Mouse (Mus musculus) thymus, adult 2 months (tissue): ENCODE measurements around the gene Gabrb3. TPM values are rescaled to one million over a fixed set of nuclear protein-coding genes. Genes with fewer than 3 reads are reported as not detected.

ENCODE experiments used
- DNase-seq: peaks from one replicate; pipeline ENCODE4 v3.0.0; 2021
- H3K27ac ChIP-seq: fragments of 200-500 bp; 2 replicates; pipeline ENCODE4 v1.5.1; 2012; ENCODE audit warnings: low read length, control low read depth; ENCODE audit not compliant: control insufficient read depth, insufficient read depth
- H3K27me3 ChIP-seq: fragments of 200-500 bp; 2 replicates; pipeline ENCODE4 v1.6.1; 2012; ENCODE audit warnings: mild to moderate bottlenecking, low read length, moderate library complexity, mixed read lengths; ENCODE audit not compliant: control insufficient read depth, insufficient read depth
- H3K36me3 ChIP-seq: fragments of 200-500 bp; 2 replicates; pipeline ENCODE4 v1.6.1; 2012; ENCODE audit warnings: mild to moderate bottlenecking, low read length, moderate library complexity; ENCODE audit not compliant: control insufficient read depth, insufficient read depth
- H3K4me1 ChIP-seq: fragments of 200-500 bp; replicated peaks from 2 replicates; pipeline ENCODE4 v1.6.1; 2012; ENCODE audit warnings: low read length; ENCODE audit not compliant: control insufficient read depth, insufficient read depth
- H3K4me3 ChIP-seq: fragments of 200-500 bp; 2 replicates; pipeline ENCODE4 v1.5.1; 2012; ENCODE audit warnings: mild to moderate bottlenecking, low read length, control low read depth, moderate library complexity; ENCODE audit not compliant: control insufficient read depth, insufficient read depth
- CTCF ChIP-seq: fragments of 200-500 bp; IDR thresholded peaks from 2 replicates; pipeline ENCODE4 v1.5.1; 2012; ENCODE audit warnings: mild to moderate bottlenecking, control low read depth, low read length, moderate library complexity, borderline replicate concordance; ENCODE audit not compliant: control insufficient read depth, poor library complexity, insufficient read depth; ENCODE audit errors: extremely low read depth
- POLR2A ChIP-seq: fragments of 200-500 bp; IDR thresholded peaks from 2 replicates; pipeline ENCODE4 v1.6.1; 2012; ENCODE audit warnings: mild to moderate bottlenecking, low read length, control low read depth, moderate library complexity; ENCODE audit not compliant: control insufficient read depth, poor library complexity, insufficient read depth; ENCODE audit errors: extremely low read depth
- WGBS: fragments of 180-500 bp; shearing (Covaris S2); methylation state at CpG from one replicate; pipeline ENCODE4 v1.1.7; 2018; 5-methylcytosine and 5-hydroxymethylcytosine counted together
- polyA plus RNA-seq: library from polyadenylated mRNA; depleted of rRNA; stranded (reverse); fragments of >200 nt; gene quantifications from 2 replicates; pipeline ENCODE4 v1.2.3, GENCODE M21; 2012; rRNA removed

The Gabrb3 gene
- 0.06 and 0.07 TPM in 2 replicates for polyA plus RNA-seq

GRCm38 (mm10) chr7:57419392-57419791 is at the start of gene Gabrb3:
TSS of gene Gabrb3 (plus strand) at chr7:57419692.
- Histone ChIP-seq H3K4me3 (no peak within 1 kb of the TSS), H3K4me1 (no peaks in the 10 kb centered on the region), H3K27me3 (no peaks in the 10 kb centered on the region), H3K27ac (no peak within 1 kb of the TSS), H3K36me3 (no peaks in the 10 kb centered on the region)
- 91% methylated on average over 2 of the region's 2 CpGs for WGBS
- no peak for DNase-seq
- no peak for TF ChIP-seq CTCF
- no peak for TF ChIP-seq POLR2A

GRCm38 (mm10) chr7:57384112-57384511 is 35.4 kb upstream of the Gabrb3 start:
- Histone ChIP-seq H3K27me3 (no peaks in the 10 kb centered on the region), H3K27ac (no peak overlapping the region), H3K36me3 (no peaks in the 10 kb centered on the region), H3K4me1 (no peaks in the 10 kb centered on the region), H3K4me3 (no peak overlapping the region)
- DNase-seq, result no peak
- TF ChIP-seq CTCF (no peak), POLR2A (no peak)
- 22% methylated on average over 4 of the region's 4 CpGs for WGBS

- 6% methylated on average over 71 of the region's 71 CpGs for WGBS
- H3K27ac ChIP-seq, result no peak within 1 kb of the TSS
Measured at GRCm38 (mm10) chr7:57386517-57387340, 32.8 kb upstream of the Gabrb3 start, which contains the start of gene Gabrg3. TSS of gene Gabrg3 (minus strand) at chr7:57387188.

GRCm38 (mm10) chr7:57387341-57387654 is 32.2 kb upstream of the Gabrb3 start:
- Histone ChIP-seq H3K4me3 (no peak overlapping the region), H3K4me1 (no peaks in the 10 kb centered on the region), H3K27ac (no peak overlapping the region), H3K27me3 (no peaks in the 10 kb centered on the region), H3K36me3 (no peaks in the 10 kb centered on the region)
- no peak for DNase-seq
- WGBS, result 25% methylated on average over 6 of the region's 6 CpGs
- TF ChIP-seq POLR2A (no peak), CTCF (no peak)

More at GRCm38 (mm10) chr7:57386517-57387340, 32.8 kb upstream of the Gabrb3 start, which contains the start of gene Gabrg3:
- H3K27me3 ChIP-seq, result no peaks in the 10 kb centered on the region
- DNase-seq, result no peak
- H3K4me3 ChIP-seq, result no peak within 1 kb of the TSS
- TF ChIP-seq CTCF, result no peak
- TF ChIP-seq POLR2A, result no peak
- no peaks in the 10 kb centered on the region for H3K4me1 ChIP-seq
- H3K36me3 ChIP-seq, result no peaks in the 10 kb centered on the region

GRCm38 (mm10) chr7:57390046-57390445 is 29.4 kb upstream of the Gabrb3 start:
- WGBS, result 42% methylated on average over 4 of the region's 4 CpGs
- H3K36me3 ChIP-seq, result no peaks in the 10 kb centered on the region
- TF ChIP-seq CTCF, result no peak
- no peak for TF ChIP-seq POLR2A

DNA sequence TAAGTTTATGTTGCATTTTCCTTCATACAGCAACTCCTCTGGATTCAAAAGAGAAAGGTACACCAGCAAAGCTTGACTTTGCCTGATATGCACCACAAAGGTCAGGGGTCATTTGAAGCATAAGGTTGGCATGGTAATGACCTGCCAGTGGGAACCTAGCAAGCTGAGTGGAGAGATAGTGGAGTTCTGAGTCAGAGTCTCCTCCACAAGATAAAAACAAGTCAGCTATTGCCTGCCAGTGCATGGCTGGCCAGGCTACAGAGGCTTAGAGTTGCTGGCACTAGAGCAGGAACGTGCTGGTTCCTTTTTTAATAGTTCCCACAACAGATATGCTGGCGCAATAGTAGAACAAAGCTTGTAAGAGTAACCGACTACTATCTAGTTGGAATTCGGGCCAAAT is 25.9 kb upstream of the Gabrb3 start:
- no peak overlapping the region for H3K27ac ChIP-seq
- no peaks in the 10 kb centered on the region for H3K4me1 ChIP-seq
- no peak for DNase-seq
- H3K36me3 ChIP-seq, result no peaks in the 10 kb centered on the region
- TF ChIP-seq CTCF, result no peak
- no peak for TF ChIP-seq POLR2A
- 76% methylated on average over 4 of the region's 4 CpGs for WGBS
- H3K27me3 ChIP-seq, result no peaks in the 10 kb centered on the region
- no peak overlapping the region for H3K4me3 ChIP-seq

More at GRCm38 (mm10) chr7:57390046-57390445, 29.4 kb upstream of the Gabrb3 start:
- no peak overlapping the region for H3K4me3 ChIP-seq
- no peaks in the 10 kb centered on the region for H3K4me1 ChIP-seq
- no peak for DNase-seq
- H3K27ac ChIP-seq, result no peak overlapping the region
- H3K27me3 ChIP-seq, result no peaks in the 10 kb centered on the region
